Mouse (Mus musculus) ES-E14 (cell line): ENCODE data around the gene Cmah.

ENCODE experiments used
- CHD2 ChIP-seq: IDR thresholded peaks from 2 replicates; pipeline ENCODE4 v1.6.1; 2014; ENCODE audit warnings: mild to moderate bottlenecking, low read depth, low read length, inconsistent platforms
- ZC3H11A ChIP-seq: IDR thresholded peaks from 2 replicates; pipeline ENCODE4 v1.6.1; 2012; ENCODE audit warnings: low read depth, mild to moderate bottlenecking, inconsistent platforms, low read length, borderline replicate concordance

DNA sequence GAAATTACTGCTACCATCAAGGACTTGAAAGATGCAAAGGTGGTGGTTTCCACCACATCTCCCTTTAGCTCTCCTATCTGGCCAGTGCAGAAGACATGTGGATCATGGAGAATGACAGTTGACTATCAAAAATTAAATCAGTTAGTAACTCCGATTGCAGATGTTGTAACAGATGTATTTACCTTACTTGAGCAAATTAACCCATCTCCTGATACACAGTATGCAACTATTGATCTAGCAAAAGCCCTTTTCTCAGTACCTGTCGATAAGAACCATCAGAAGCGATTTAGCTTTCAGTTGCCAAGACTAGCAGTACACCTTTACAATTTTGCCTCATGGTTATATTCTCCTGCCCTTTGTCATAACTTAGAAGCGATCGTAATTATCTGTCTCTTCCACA is 25.8 kb downstream of the Cmah start:
- TF ChIP-seq ZC3H11A (no peak), CHD2 (no peak)
